Mouse (Mus musculus): ENCODE results near the gene Fam72a.

Fam72a gene

DNA sequence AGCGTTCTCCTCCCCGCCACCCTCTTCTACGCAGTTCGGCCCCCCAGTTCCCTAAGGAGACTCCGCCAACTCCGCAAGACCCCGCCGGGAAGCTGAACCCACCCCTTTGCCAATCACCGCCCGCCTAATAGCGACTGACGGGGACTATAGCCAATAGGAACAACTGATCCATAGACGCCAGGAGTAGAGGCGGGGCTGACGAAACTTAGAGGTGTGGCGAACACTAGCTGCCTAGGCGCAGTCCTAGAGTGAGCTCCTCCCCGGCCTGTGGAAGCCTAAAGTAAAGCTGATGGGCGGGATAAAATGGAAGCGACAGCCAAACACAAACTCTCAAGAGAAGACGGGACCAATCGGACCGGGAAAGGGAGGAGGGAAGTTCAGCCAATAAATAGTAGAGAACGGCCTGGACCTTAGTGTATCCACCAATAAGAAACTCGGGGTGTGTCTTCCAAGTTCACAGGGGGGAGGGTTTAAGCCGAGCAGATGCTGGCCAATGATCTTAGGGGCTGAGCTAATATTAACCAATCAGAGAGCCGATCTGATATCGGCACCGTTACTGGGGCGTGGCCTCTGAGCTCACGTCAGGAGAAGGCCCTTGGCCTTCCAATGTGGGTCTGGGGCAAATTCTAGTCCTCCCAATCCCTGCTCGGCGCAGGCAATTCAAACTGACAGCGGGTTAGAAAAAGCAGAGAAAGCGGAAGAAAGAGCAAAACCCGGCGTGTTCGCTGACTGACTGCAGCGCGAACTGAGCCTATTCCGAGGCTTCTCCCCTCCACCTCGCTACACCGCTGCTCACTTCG lies at the start of gene Fam72a, which contains the start of gene Srgap2:
Gene Fam72a, plus strand, starts transcription at position 623 of the 800 bp plus-strand sequence.
Gene Srgap2, minus strand, starts transcription at position 72 of the 800 bp plus-strand sequence.
- DNase-seq (ENCODE audit: low read depth, low spot score): peak; percentile 100

DNA sequence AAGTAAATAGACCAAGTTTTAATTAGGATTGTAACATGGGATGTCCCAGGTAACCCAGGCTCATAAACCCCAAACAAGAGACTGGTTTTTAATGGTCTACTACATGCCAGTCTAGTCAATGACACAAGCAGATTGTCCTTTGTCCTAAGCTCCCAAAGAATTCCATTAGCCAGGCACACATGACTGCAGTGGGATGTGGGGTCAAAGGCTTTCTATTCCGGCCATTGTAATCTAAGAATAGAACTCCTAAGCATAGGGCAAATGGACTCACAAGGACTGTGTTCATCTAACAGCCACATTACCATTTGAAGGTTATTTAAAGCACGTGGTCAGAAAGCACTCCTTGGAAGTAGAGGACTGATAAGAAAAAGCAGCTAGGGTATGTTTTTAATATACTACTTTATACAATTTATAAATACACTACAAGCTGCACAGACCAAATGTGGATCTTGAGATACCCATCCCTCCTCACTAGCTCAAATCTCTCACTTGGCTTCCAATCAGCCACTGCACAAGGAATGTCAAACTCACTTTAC lies 48.9 kb upstream of the Fam72a start:
- peak; percentile 73 for DNase-seq (ENCODE audit: low read depth, low spot score)

DNA sequence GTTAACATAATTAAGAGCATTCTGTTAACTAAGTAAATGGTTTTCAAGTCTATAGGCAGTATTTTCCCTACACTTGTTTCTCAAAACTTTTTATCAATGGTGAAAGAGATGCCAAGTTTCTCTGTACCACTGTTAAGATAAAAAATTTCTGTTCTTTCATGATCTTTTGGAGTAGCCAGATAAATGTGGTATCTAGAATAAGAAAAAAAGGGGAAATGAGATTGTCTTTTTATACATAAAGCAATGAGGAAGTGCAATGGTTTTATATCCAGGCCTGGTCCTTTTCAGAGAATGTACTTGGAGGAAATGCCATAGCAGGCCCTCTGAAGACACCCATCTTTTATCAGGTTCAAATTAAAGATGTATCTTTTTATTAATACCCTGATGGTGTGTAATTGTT lies 46.3 kb upstream of the Fam72a start:
- DNase-seq (ENCODE audit: low read depth, low spot score): no peak

DNA sequence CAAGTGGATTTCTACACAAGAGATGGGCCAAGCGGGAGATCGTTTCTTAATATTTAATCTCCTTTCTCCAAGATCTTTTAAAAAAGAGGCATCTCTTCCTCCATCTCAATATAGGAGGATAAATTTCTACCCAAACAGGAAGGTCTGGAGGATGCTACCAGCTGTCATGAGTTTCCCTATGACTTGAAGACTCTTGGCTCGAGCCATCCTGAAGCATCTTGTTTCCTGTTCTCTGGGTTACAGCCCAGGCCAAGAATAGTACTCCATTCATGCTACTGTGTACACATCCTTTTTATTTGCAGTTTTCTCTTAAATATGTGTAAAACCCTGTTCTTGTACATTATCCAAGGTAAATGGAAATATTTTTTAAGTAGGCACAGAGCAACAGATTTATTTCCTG lies 45.5 kb upstream of the Fam72a start:
- no peak for DNase-seq (ENCODE audit: low read depth, low spot score)

DNA sequence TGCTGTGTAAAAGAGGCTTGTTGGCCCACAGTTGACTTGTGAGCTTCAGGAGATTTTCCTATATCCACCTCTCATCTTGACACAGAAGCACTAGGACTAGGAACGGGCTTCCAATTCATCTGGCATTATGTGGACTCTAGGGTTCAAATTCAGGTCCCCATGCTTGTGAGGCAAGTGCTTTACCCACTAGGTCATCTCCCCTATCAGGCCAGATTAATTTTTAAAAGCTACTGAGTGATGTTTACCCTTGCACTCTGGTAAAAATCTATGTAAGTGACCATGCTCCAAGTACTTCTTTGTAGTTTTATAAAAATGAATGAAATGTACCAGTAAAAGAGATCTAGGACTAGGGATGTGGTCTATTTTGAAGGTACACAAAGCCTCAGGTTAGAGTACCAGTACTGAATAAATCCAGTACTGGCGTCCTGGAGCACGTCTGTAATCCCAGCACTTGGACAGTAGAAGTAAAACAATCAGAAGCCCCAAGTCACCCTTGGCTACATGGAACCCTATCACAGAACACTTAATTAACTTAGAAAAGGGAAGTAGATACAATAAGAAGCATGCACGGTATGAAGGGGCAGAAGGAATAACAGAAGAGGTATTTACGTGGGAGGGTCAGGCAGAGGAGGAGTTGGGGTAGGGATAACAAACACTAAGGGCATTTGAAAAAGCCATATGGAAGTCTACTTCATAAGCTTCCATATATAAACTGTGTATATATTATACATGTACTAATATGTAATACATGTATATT lies 41.4 kb upstream of the Fam72a start:
- no peak for DNase-seq (ENCODE audit: low read depth, low spot score)

DNA sequence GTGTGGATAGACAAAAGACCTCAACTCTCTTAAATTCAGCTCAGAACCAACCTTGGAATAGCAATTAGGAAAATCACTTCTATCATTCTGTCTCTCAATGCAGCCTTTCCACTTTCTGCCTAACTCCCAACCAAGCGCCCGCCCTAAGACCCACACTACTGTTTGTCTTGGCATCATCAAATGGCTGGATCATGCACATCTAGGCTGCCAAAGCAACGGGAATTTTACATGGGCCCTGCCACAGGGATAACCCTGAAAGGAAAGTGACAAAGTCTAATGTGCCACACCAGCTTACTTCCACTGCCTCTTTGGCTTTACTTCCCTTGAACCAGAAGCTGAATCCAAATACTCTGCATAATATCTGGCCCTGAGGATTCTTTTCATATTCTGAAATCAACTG lies 38.4 kb upstream of the Fam72a start:
- no peak for DNase-seq (ENCODE audit: low read depth, low spot score)

DNA sequence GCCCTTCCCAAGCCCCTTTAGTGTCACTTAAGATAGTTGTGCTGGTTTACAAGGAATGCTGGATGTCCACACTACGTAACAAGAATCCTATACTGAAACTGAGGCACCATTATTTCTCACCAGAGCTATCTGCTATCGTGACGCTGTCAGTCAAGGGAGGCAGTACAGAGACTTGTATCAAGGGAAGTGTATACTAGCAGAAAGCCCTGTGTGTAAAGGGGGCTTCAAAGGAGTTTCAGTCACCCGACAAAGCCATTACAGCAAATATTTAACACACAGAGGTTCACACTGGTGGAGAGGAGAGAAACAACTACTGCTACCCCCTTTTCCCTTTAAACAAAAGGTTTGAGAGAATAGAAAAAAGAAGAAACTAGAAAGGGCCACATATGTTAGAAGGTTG lies 36.1 kb upstream of the Fam72a start:
- no peak for DNase-seq (ENCODE audit: low read depth, low spot score)

DNA sequence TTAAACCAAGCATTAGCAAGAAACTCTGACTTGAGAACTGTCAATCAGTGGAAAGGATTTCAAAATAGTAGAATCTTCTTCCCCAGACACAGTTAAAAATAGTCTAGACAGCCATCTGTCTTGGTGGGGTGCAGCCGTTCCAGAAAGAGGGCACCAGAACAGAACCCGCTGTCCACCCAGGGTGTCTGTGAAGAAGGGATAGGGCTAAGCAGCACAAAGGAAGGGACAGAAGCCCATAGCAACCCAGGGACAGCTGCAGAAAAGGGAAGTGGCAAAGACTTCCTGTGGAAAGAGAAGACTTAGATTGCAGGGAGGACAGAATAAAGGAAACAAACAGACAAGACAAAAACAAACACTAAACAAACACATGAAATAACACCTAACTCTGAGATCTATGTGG lies 35.3 kb upstream of the Fam72a start:
- no peak for DNase-seq (ENCODE audit: low read depth, low spot score)

DNA sequence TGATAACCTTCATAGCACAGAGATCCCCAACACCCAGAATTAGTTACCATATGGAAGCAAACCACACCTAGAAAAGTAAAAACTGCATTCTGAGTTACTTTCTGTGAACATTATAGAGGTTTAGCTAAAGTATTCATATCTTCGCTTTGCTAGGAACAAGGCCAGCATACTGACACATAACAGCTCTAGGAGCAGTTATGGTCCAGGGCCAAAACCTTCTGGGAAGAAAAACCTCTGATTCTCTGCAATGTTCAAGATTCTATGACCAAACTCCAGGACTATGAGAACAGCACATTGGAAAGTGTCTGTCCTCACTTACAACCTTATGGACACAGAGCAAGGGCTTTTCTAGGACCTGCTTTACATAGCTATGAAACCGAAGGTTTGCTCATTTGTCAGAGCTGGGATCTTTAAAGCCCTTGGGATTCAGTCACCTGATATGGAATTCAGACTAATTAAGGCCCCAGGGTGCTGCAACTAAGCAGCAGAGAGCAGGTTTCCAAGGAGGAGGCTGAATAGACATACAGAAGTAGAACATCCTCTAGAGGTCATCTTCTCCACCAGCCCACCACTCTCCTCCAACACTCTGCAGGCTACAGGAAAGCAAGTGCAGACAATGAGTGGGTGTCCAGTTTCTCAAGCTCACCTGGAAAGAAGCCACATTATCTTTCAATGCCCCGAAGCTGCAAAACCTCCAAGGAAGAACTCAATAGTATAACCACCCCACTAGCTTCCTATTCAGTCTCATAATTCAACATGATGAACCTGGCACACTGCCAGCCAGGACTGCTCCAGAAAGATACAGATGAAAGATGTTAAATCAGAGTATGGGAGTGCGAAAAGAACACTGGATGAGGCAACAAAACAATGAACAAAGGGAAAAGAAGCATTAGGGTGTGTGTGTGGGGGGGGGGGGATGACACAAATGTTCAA lies 33.5 kb upstream of the Fam72a start:
- DNase-seq (ENCODE audit: low read depth, low spot score): no peak

DNA sequence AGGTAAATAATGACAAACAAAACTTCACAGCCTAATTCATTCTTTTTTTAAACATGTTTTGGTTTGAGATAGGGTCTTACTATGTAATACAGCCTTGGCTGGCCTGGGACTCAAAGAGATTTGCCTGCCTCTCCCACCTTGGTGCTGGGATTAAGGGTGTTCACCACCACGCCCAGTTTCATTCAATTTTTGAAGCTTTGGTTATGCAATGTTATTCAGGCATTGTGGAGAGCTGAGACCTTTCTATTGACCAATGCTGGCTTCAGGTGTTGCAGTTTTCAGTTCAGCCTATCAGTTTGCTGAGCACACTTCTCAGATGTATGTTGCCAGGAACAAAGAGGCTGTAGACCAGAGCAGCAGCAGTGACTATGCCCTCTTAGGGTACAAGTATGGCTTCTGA lies 29.5 kb upstream of the Fam72a start:
- peak; percentile 55 for DNase-seq (ENCODE audit: low read depth, low spot score)

DNA sequence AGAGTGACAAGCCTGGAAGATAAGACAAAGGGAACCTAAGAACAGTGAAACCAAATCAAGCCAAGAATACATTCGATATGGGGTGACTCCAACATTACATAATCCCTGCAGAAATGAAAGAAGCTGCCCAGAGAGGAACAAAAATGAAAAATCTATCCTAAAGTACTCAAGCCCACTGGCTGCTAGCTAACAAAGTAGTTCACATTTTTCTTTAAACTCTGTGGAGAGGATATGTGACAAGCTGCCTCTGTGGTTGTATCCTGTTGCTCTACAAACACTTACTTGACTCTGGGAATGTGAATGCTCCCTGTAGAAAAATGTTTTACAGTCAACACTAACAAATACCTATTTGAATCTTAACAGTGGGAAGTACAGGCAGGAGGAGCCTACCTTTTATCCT lies 26.0 kb upstream of the Fam72a start:
- DNase-seq (ENCODE audit: low read depth, low spot score): no peak

DNA sequence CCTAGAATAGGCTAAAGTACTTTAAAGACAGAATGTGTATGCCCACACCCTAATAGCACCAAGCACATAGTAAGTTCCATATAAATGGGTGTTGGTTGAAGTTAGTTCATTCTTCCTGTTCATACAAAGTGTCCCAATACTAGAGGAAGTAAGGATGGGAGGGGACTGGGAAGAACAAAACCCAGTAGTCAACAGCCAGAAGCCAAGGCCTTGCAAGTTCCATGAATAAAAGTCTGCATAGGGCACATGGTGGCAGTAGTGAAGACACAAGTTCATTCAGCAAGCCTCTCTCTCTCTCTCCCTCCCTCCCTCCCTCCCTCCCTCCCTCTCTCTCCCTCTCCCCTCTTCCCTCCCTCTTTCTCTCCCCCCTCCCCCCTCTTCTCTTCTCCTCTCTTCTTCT lies 16.6 kb upstream of the Fam72a start:
- peak; percentile 12 for DNase-seq (ENCODE audit: low read depth, low spot score)

DNA sequence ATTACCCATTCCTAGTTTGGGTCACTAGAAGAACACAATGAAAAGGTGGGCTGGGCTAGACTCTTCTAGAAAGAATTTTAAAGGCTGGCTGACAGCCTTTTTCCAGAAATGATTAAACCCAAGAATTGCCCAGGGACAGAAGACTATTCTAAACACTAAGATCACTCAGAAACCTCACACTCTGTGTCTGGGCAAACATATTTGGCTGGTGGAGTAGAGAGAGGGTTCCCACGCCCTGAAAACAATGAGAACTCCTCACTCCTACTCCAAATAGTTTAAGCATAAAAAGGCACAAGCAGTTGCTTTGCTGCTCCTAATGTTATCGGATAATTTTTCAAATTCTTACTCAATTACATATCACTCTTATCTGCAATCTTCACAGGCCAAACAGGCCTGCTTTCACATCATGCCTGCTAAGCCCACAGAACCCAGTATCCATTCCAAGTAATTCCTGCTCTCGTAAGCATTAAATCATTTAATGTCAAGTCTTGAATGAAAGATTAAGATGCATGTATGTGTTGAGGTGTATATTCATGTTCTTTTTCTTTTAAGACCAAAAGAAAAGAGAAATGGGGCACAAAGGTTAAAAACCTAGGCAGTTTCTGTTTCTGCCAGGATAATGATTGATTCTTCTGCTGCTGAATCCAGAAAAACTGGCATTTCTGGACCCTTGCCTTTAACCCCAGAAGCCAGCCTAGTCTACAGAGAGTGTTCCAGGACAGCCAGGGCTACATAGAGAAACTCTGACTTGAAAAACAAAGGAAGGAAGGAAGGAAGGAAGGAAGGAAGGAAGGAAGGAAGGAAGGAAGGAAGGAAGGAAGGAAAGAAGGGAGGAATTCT lies 15.8 kb upstream of the Fam72a start:
- no peak for DNase-seq (ENCODE audit: low read depth, low spot score)

DNA sequence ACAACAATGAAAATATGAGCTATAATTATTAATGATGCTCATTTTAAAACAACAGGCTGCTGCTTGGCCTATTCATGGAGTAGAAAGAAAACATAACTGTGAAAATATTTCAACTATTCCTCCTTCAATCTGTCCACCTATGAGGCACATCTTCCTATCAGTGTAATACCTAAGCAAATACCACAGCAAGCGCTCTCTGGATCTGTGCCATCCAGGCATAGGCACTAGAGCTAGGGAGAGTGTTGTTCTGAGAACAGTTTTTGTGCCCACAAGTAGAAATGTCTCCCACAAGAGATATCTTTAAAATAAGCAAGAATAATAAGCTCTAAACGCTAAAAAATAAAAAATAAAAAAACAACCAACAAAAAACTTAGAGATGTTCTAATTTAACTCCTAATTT lies 14.6 kb upstream of the Fam72a start:
- DNase-seq (ENCODE audit: low read depth, low spot score): no peak

DNA sequence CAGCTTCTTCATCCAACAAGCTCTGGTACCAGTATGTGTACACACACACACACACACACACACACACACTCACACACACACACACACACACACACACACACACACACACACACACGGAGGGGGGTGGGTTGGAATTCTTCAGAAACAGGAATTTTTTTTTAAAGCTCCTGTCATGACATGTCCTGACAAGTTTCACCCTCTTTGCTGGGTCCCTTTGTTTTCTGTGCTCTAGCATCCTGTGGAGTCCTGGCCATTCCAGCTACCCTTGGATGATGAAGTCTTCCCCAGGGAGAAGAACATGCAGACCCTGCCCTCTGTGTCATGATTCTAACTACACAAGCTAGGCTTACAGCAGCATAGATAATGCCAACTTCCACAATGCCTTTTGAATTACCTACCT lies 13.5 kb upstream of the Fam72a start:
- peak; percentile 69 for DNase-seq (ENCODE audit: low read depth, low spot score)

DNA sequence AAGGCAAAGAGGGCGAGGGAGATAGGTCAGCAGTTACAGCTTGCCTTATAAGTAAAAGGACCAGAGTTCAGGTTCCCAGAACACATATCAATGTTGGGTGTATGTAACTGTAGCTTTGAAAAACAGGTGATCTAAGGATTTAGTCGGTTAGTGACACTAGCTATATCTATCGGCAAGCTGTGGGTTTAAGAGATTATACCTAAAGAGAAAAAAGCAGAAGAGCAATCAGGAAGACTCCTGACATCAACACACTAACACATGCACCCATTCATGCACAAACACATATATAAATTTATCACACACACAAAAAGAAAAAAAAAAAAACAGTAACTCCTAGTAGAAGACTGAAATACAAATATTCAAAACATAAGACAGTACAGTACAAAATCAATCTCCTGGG lies 11.1 kb upstream of the Fam72a start:
- no peak for DNase-seq (ENCODE audit: low read depth, low spot score)

DNA sequence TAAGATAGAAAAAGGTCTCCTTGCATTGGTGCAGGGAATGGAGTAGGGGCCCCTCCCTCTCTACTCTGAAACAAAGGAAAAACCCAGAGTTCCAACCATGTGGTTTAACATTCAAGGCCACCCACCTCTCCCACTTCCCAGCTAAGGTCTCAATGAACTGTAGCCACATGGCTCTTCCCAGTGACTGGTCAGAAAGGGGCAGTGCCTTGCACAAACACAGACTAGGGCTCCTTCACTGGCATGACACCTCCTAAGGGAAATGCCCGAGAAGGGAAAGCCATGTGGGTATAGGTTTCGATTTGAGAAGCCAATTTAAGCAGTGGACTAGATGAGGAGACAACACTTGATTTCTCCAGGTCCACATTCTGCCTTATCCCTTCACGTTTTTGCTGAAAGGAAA lies 3.9 kb upstream of the Fam72a start:
- DNase-seq (ENCODE audit: low read depth, low spot score): peak; percentile 7

DNA sequence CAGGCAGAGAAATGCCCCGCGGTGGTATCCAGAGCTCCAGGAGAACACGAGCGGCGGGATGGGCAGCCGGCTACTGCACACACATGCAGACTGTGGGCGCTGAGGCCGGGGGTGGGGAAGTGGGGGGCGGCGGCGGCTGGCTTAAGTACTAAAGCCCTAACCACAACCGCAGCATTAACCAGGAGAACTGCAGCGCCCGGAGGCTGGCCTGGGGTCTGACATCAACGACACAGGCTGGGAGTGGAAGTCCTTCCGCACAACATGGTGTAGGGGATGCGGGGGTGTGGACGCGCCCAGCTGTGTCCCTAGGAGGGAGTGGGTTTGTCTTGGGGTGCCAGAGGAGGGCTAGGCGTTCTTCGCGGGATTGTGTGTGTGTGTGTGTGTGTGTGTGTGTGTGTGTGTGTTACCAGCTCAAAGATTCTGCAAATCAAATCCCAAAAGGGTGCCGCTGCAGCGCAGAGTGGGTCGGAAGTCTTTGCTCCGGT lies 2.6 kb upstream of the Fam72a start:
- peak; percentile 45 for DNase-seq (ENCODE audit: low read depth, low spot score)

DNA sequence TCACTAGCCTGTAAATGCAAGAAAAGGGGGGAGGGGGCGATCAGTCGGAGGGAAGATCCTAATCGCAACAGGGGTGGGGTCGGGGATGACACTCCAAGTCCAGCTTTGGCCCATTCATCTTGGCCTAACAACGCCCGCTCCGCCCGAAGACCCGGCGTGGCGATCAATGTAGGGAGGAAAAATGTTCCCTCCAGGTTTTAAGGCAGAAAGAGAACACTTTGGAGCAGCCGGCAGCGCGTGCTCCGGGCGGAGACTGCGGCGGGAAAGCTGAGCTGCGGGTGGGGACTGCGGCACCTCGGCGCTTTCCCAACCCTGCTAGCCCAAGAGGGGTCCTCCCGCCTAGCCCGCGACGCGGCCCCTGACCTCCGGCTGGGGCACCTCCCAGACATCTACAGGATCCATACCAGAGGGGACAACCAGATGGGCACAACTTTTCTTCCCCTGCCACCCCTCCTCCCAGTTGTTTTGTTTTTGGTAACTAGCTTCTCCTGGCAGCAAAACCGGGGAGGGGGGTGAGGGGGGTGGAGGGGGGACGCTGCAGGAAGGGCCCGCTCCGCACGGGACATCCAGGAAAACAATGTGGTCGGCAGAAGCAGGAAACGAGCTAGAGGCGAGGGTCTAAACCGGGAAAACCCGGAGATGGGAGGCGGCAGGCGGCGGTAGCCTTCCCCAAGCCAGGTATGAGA lies 2.0 kb upstream of the Fam72a start:
- DNase-seq (ENCODE audit: low read depth, low spot score): peak; percentile 69
